Mouse (Mus musculus) embryonic fibroblast, embryonic 13.5 days (primary cell): ENCODE measurements around the gene Slc27a5.

Experiments
- CTCF ChIP-seq: IDR thresholded peaks from 2 replicates; pipeline ENCODE4 v1.5.1; 2011; ENCODE audit warnings: mild to moderate bottlenecking, control low read depth, low read length, moderate library complexity, borderline replicate concordance; ENCODE audit not compliant: insufficient read depth
- POLR2A ChIP-seq: IDR thresholded peaks from 2 replicates; pipeline ENCODE4 v1.6.1; 2011; ENCODE audit warnings: low read depth, mild to moderate bottlenecking, control low read depth, low read length, moderate library complexity

DNA sequence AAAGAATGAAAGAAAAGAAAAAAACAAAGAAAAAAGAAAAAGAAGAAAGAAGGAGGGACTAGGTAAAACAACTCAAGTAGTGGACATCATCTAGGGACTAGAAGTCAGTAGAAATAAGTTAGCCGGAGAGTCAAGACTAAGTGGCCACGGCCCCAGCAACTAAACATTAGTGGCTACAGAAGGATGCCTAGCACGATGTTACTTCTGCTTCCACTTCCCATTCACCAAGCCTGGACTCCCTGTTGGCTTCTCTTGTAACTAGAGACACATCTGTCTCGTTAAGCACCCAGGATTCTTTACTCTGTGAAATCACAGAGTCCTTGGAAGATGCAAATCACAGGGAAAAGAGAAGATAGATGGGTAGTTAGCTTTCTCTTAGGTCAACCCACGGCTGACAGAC, 40.5 kb downstream of the Slc27a5 start:
- TF ChIP-seq CTCF = no peak
- no peak for TF ChIP-seq POLR2A
